Mouse (Mus musculus): ENCODE measurements around the gene Nmur1. TPM values are rescaled to one million over a fixed set of nuclear protein-coding genes. Genes with fewer than 3 reads are reported as not detected.
"Not testable (repeated sequence)": the region's sequence is repeated elsewhere in the genome, so short reads cannot be mapped to it uniquely, and the experiment has no call there.

The Nmur1 gene
- polyA plus RNA-seq, 1 experiment from 2014 or later: not detected

GRCm38 (mm10) chr1:86343087-86343645 is 82.9 kb downstream of the Nmur1 start:
- Histone ChIP-seq H3K9me3 (ENCODE audit: low read length) (no peaks in the 10 kb centered on the region), H3K9ac (replicated peaks) (no peak overlapping the region), H3K27me3 (ENCODE audit: insufficient read depth, low read length) (no peaks in the 10 kb centered on the region), H3K4me3 (ENCODE audit: low read depth, low read length) (no peak overlapping the region), H3K4me1 (ENCODE audit: insufficient read depth) (peaks cover 4% of the 10 kb centered on the region; the same call in 1 of the 2 replicates), H3K36me3 (replicated peaks; ENCODE audit: insufficient read depth, low read length) (peaks cover 6% of the 10 kb centered on the region), H3K4me2 (ENCODE audit: low read depth, low read length) (no peak overlapping the region), H3K27ac (ENCODE audit: low read depth) (no peak overlapping the region)
- DNase-seq: no peak
- TF ChIP-seq EP300 (IDR thresholded peaks at IDR 0.05; ENCODE audit: low read depth): no peak
- no peak for TF ChIP-seq CTCF (IDR thresholded peaks at IDR 0.05; ENCODE audit: low read depth)
- whole genome bisulfite sequencing (ENCODE audit: insufficient replicate concordance): 81% methylated on average over 1 of the region's 1 CpGs
- ATAC-seq: no peak

GRCm38 (mm10) chr1:86342371-86342770 is 83.7 kb downstream of the Nmur1 start:
- no peak overlapping the region for H3K4me3 ChIP-seq (ENCODE audit: low read depth, low read length)
- ATAC-seq: no peak
- TF ChIP-seq EP300 (IDR thresholded peaks at IDR 0.05; ENCODE audit: low read depth) (no peak), CTCF (IDR thresholded peaks at IDR 0.05; ENCODE audit: low read depth) (no peak)
- H3K27ac ChIP-seq (ENCODE audit: low read depth): no peak overlapping the region
- no peak overlapping the region for H3K9ac ChIP-seq (replicated peaks)
- no peak for DNase-seq
- H3K27me3 ChIP-seq (ENCODE audit: insufficient read depth, low read length): no peaks in the 10 kb centered on the region
- H3K9me3 ChIP-seq (ENCODE audit: low read length): no peaks in the 10 kb centered on the region
- H3K36me3 ChIP-seq (replicated peaks; ENCODE audit: insufficient read depth, low read length): no peaks in the 10 kb centered on the region
- 79% methylated on average over 2 of the region's 2 CpGs for WGBS (ENCODE audit: insufficient replicate concordance)
- H3K4me2 ChIP-seq (ENCODE audit: low read depth, low read length): no peak overlapping the region
- peaks cover 4% of the 10 kb centered on the region; the same call in 1 of the 2 replicates for H3K4me1 ChIP-seq (ENCODE audit: insufficient read depth)

- not testable (repeated sequence) for H3K4me3 ChIP-seq (ENCODE audit: low read depth, low read length); H3K9ac ChIP-seq (replicated peaks); ATAC-seq; H3K27me3 ChIP-seq (ENCODE audit: insufficient read depth, low read length); H3K27ac ChIP-seq (ENCODE audit: low read depth); H3K36me3 ChIP-seq (replicated peaks; ENCODE audit: insufficient read depth, low read length); H3K4me2 ChIP-seq (ENCODE audit: low read depth, low read length); DNase-seq; H3K9me3 ChIP-seq (ENCODE audit: low read length); H3K4me1 ChIP-seq (ENCODE audit: insufficient read depth)
- 92% methylated on average over 2 of the region's 2 CpGs for WGBS (ENCODE audit: insufficient replicate concordance)
Observed at GRCm38 (mm10) chr1:86341096-86341495, 84.9 kb downstream of the Nmur1 start.

- DNase-seq (peak; percentile 84), ATAC-seq (peak; percentile 55; the same call in 1 of the 2 replicates)
- Histone ChIP-seq H3K9ac (replicated peaks) (no peak overlapping the region), H3K27me3 (ENCODE audit: insufficient read depth, low read length) (no peaks in the 10 kb centered on the region), H3K4me3 (ENCODE audit: low read depth, low read length) (no peak overlapping the region), H3K4me2 (ENCODE audit: low read depth, low read length) (no peak overlapping the region), H3K4me1 (ENCODE audit: insufficient read depth) (0 out of 2 replicates have a peak, but pooled peaks cover 4% of the 10 kb centered on the region), H3K36me3 (replicated peaks; ENCODE audit: insufficient read depth, low read length) (no peaks in the 10 kb centered on the region), H3K27ac (ENCODE audit: low read depth) (no peak overlapping the region), H3K9me3 (ENCODE audit: low read length) (no peaks in the 10 kb centered on the region)
- TF ChIP-seq EP300 (IDR thresholded peaks at IDR 0.05; ENCODE audit: low read depth) (no peak), CTCF (IDR thresholded peaks at IDR 0.05; ENCODE audit: low read depth) (peak; percentile 94)
- WGBS (ENCODE audit: insufficient replicate concordance): 27% methylated on average over 4 of the region's 4 CpGs
Observed at GRCm38 (mm10) chr1:86339156-86339812, 86.7 kb downstream of the Nmur1 start.

- H3K9me3 ChIP-seq (ENCODE audit: low read length): no peaks in the 10 kb centered on the region
- WGBS (ENCODE audit: insufficient replicate concordance): 40% methylated on average over 2 of the region's 2 CpGs
- no peaks in the 10 kb centered on the region for H3K4me1 ChIP-seq (ENCODE audit: insufficient read depth)
- DNase-seq (no peak), ATAC-seq (no peak)
- TF ChIP-seq CTCF (IDR thresholded peaks at IDR 0.05; ENCODE audit: low read depth): no peak
- TF ChIP-seq EP300 (IDR thresholded peaks at IDR 0.05; ENCODE audit: low read depth): no peak
- H3K27me3 ChIP-seq (ENCODE audit: insufficient read depth, low read length): no peaks in the 10 kb centered on the region
- no peak overlapping the region for H3K27ac ChIP-seq (ENCODE audit: low read depth)
- H3K36me3 ChIP-seq (replicated peaks; ENCODE audit: insufficient read depth, low read length): no peaks in the 10 kb centered on the region
- no peak overlapping the region for H3K4me3 ChIP-seq (ENCODE audit: low read depth, low read length)
- no peak overlapping the region for H3K4me2 ChIP-seq (ENCODE audit: low read depth, low read length)
- no peak overlapping the region for H3K9ac ChIP-seq (replicated peaks)
Observed at GRCm38 (mm10) chr1:86336330-86336729, 89.7 kb downstream of the Nmur1 start.

Small RNA genes within 50 kb of the gene (microRNA-seq; reads per million reads assigned to microRNA genes)
- 85.9 reads per million, percentile 42 among the genes with 10 or more reads in this experiment for gene mmu-mir-3535

Other genes starting within 250 kb of the Nmur1 start
- gene B3gnt7, start 123.4 kb downstream of the Nmur1 start, polyA plus RNA-seq (2015; fragmentation: Nextera tagmentation; extraction: Ambion mirVana): 0.46 and 1.0 TPM in 2 replicates
- gene Ncl, start 66.8 kb downstream of the Nmur1 start, polyA plus RNA-seq (2015; fragmentation: Nextera tagmentation; extraction: Ambion mirVana): 169 and 175 TPM in 2 replicates
- not detected in 2 replicates for gene Tex44, start 101 bp upstream of the Nmur1 start, polyA plus RNA-seq (2015; fragmentation: Nextera tagmentation; extraction: Ambion mirVana)
- 750 and 799 TPM in 2 replicates for gene Ptma, start 100.5 kb upstream of the Nmur1 start, polyA plus RNA-seq (2015; fragmentation: Nextera tagmentation; extraction: Ambion mirVana)
- gene Pde6d, start 156.4 kb upstream of the Nmur1 start, polyA plus RNA-seq (2015; fragmentation: Nextera tagmentation; extraction: Ambion mirVana): 25.2 and 29.6 TPM in 2 replicates
- 8.5 and 9.8 TPM in 2 replicates for gene Cops7b, start 156.7 kb upstream of the Nmur1 start, polyA plus RNA-seq (2015; fragmentation: Nextera tagmentation; extraction: Ambion mirVana)
- gene Nppc, start 244.3 kb upstream of the Nmur1 start, polyA plus RNA-seq (2015; fragmentation: Nextera tagmentation; extraction: Ambion mirVana): 0.20 TPM in 1 of 2 replicates, not detected in the other